Mouse (Mus musculus) heart, adult 2 months (tissue): ENCODE measurements around the gene Yod1.

ENCODE experiments used
- CTCF ChIP-seq: fragments of 200-600 bp; IDR thresholded peaks from 2 replicates; pipeline ENCODE4 v1.8.1; 2022; ENCODE audit warnings: antibody characterized with exemption, mild to moderate bottlenecking, moderate library complexity
- EP300 ChIP-seq: fragments of 200-500 bp; IDR thresholded peaks from 2 replicates; pipeline ENCODE4 v1.6.1; 2011; ENCODE audit warnings: low read depth, low read length, control low read depth; ENCODE audit not compliant: insufficient read depth
- POLR2A ChIP-seq: fragments of 200-500 bp; IDR thresholded peaks from 2 replicates; pipeline ENCODE4 v1.6.1; 2011; ENCODE audit warnings: mild to moderate bottlenecking, low read depth, low read length, control low read depth; ENCODE audit not compliant: insufficient read depth

DNA sequence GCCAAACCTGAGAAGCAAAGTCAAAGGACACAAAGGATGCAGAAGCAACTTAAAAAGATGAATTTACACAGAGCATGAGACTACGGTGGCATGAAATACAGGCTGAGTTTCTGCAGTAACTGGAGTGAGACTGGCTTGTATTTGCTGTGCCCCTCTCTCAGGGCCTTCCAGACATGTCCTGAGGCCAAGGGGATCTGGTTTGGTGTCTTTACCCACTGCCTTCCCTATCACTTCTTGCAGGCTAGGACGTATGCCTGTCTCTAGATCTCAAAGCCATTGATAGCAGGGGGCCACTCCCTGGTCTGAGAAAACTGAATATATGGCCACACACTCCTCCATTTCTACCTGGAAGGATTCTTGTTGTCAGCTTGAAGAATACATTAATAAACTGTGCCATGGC, 27.1 kb downstream of the Yod1 start:
- TF ChIP-seq POLR2A (no peak), EP300 (no peak), CTCF (no peak)
